Mouse (Mus musculus): ENCODE data around the gene Nkd2. TPM values are rescaled to one million over a fixed set of nuclear protein-coding genes. Genes with fewer than 3 reads are reported as not detected.
A peak's percentile ranks its signal among the peaks of the same experiment; 100 is the strongest.

Nkd2 gene
- polyA plus RNA-seq, 1 experiment from 2014 or later, result 8.9 TPM

DNA sequence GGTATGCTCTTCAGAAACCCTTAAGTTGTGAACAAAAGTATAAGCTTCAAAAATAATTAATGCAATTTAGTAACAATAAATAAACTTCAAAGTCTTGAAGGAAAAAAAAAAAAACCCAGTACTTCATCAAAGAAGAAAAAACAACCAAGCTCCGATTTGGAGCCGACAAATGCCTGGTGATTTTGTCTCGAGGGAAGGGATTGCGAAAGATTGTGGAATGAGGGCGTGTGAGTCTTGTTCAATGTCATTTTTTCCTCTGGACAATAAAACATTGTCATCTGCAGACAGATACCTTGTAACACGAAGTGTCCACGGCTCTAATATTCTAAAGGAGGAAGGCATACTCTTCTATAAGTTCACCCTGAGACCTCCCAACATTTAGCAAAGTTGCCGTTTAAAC is 33.9 kb upstream of the Nkd2 start:
- peak; percentile 47 for DNase-seq (ENCODE audit: low spot score)
- no peak for TF ChIP-seq CTCF (IDR thresholded peaks at IDR 0.05; ENCODE audit: low read depth)

DNA sequence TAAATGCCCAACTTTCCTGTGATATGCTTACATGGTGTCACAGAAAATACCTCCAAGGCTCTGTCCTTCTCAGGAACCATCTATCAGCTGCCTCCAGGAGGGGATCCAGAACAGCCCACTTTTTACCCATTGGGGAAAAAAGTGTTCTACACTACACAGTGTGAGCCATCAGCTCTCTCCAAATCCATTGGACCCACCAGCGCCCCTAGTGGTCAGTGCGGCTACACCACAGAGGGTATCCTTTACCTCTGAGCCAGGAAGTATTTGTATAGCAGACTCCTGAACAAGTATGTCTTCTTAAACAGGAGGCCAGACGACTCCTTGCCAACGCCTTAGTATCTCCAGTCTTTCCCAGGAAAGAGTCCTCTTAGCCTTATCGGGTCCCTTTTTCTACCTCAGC is 32.4 kb upstream of the Nkd2 start:
- H3K4me2 ChIP-seq (ENCODE audit: low read length), result no peak overlapping the region
- peak; percentile 25; the same call in 1 of the 2 replicates for TF ChIP-seq CTCF (IDR thresholded peaks at IDR 0.05; ENCODE audit: low read depth)
- WGBS, result 88% methylated on average over 5 of the region's 5 CpGs
- H3K9ac ChIP-seq (ENCODE audit: low read depth, low read length), result no peak overlapping the region
- H3K36me3 ChIP-seq (ENCODE audit: insufficient read depth, low read length), result no peaks in the 10 kb centered on the region
- H3K4me3 ChIP-seq (replicated peaks; ENCODE audit: low read depth, low read length), result no peak overlapping the region
- no peak for DNase-seq (ENCODE audit: low spot score)
- no peaks in the 10 kb centered on the region for H3K4me1 ChIP-seq (replicated peaks; ENCODE audit: insufficient read depth, low read length)
- no peaks in the 10 kb centered on the region for H3K27me3 ChIP-seq (ENCODE audit: insufficient read depth, low read length)
- H3K27ac ChIP-seq, result no peak overlapping the region
- no peak for ATAC-seq (replicated peaks; ENCODE audit: low FRiP score, low read depth)
- no peaks in the 10 kb centered on the region for H3K9me3 ChIP-seq (replicated peaks; ENCODE audit: low read length)

More for the DNA sequence above, 33.9 kb upstream of the Nkd2 start:
- ATAC-seq (replicated peaks; ENCODE audit: low FRiP score, low read depth), result no peak
- no peaks in the 10 kb centered on the region for H3K9me3 ChIP-seq (replicated peaks; ENCODE audit: low read length)
- no peaks in the 10 kb centered on the region for H3K36me3 ChIP-seq (ENCODE audit: insufficient read depth, low read length)
- H3K27me3 ChIP-seq (ENCODE audit: insufficient read depth, low read length), result no peaks in the 10 kb centered on the region
- no peak overlapping the region for H3K4me2 ChIP-seq (ENCODE audit: low read length)
- H3K9ac ChIP-seq (ENCODE audit: low read depth, low read length), result no peak overlapping the region
- no peak overlapping the region for H3K27ac ChIP-seq
- H3K4me1 ChIP-seq (replicated peaks; ENCODE audit: insufficient read depth, low read length), result no peaks in the 10 kb centered on the region
- WGBS, result 65% methylated on average over 8 of the region's 8 CpGs
- no peak overlapping the region for H3K4me3 ChIP-seq (replicated peaks; ENCODE audit: low read depth, low read length)

DNA sequence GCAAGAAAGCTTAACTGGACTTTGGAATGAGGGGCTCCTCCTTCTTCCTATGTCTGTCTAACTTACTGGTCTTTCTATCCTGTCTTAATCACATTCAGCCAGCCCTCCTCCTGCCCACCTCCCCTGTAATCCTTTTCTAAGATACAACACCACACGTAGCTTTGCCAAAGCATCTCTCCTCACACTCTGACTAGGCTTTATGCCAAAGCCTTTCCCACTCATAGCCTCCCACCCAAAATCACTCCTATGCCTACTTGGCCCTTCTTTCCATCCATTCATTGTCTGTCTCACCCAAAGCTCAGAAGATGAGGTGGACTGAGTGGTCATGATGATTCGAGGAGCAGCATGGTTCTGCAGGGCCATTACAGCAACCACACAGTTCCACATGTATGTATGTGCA is 24.7 kb upstream of the Nkd2 start:
- TF ChIP-seq CTCF (IDR thresholded peaks at IDR 0.05; ENCODE audit: low read depth), result no peak
- WGBS, result 76% methylated on average over 2 of the region's 2 CpGs
- no peak for ATAC-seq (replicated peaks; ENCODE audit: low FRiP score, low read depth)

DNA sequence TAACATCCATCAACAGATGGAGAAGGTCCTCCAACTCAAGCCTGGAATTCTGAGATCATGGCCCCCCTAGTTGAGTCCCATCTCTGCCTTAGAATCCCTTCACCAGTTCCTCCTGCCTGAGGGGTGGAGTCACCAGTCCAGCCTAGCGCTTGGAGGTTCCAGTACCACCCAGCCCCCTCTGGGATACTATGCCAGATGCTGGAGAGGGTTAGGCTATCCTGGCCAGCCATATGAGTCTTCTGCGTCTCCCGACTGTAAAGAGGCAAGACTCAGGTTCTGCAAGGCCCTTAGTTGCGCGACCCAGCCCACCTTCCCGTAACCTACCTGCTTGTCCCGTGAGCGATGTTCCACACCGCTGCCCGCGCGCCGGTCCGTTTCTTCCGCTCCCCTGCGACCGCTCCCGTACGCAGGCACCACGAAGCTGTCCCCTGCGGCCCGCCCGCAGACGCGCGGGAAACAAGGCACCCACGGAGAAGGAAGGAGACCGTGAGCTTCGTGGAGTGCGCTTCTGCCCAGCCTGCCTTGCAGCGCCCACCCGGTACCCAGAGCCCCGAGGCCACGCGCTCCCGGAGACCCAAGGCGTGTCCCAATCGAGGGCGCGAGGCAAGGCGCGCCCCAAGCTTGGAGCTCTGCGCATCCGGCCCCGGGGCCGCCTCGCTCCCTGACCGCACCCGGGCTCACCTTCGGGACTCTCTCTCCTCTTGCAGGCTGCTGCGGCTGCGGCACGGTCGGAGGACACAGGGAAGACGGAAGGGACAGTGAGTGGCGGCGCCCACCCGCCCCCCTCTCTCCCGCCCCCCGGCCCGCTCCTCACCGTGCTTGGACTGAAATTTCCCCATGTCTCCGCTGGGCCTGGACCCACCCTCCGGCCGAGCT is 604 bp downstream of the Nkd2 start:
- Histone ChIP-seq H3K27ac (no peak overlapping the region), H3K36me3 (ENCODE audit: insufficient read depth, low read length) (no peaks in the 10 kb centered on the region), H3K4me1 (replicated peaks; ENCODE audit: insufficient read depth, low read length) (0 out of 2 replicates have a peak, but pooled peaks cover 5% of the 10 kb centered on the region), H3K4me3 (replicated peaks; ENCODE audit: low read depth, low read length) (peak overlapping the region; percentile 61), H3K9me3 (replicated peaks; ENCODE audit: low read length) (no peaks in the 10 kb centered on the region), H3K4me2 (ENCODE audit: low read length) (peak overlapping the region; percentile 85), H3K9ac (ENCODE audit: low read depth, low read length) (peak overlapping the region; percentile 60), H3K27me3 (ENCODE audit: insufficient read depth, low read length) (no peaks in the 10 kb centered on the region)
- ATAC-seq (replicated peaks; ENCODE audit: low FRiP score, low read depth) (peak; percentile 61), DNase-seq (ENCODE audit: low spot score) (peak; percentile 33)
- no peak for TF ChIP-seq CTCF (IDR thresholded peaks at IDR 0.05; ENCODE audit: low read depth)
- 1% methylated on average over 63 of the region's 65 CpGs for WGBS

More for the DNA sequence above, 24.7 kb upstream of the Nkd2 start:
- Histone ChIP-seq H3K4me3 (replicated peaks; ENCODE audit: low read depth, low read length) (no peak overlapping the region), H3K36me3 (ENCODE audit: insufficient read depth, low read length) (no peaks in the 10 kb centered on the region), H3K9me3 (replicated peaks; ENCODE audit: low read length) (no peaks in the 10 kb centered on the region), H3K27ac (no peak overlapping the region), H3K9ac (ENCODE audit: low read depth, low read length) (no peak overlapping the region), H3K4me1 (replicated peaks; ENCODE audit: insufficient read depth, low read length) (no peaks in the 10 kb centered on the region), H3K27me3 (ENCODE audit: insufficient read depth, low read length) (no peaks in the 10 kb centered on the region), H3K4me2 (ENCODE audit: low read length) (no peak overlapping the region)
- DNase-seq (ENCODE audit: low spot score), result no peak

GRCm38 (mm10) chr13:73842696-73843095 is 4.7 kb downstream of the Nkd2 start:
- H3K9me3 ChIP-seq (replicated peaks; ENCODE audit: low read length), result no peaks in the 10 kb centered on the region
- H3K27ac ChIP-seq, result no peak overlapping the region
- 0 out of 2 replicates have a peak, but pooled peaks cover 5% of the 10 kb centered on the region for H3K4me1 ChIP-seq (replicated peaks; ENCODE audit: insufficient read depth, low read length)
- H3K27me3 ChIP-seq (ENCODE audit: insufficient read depth, low read length), result no peaks in the 10 kb centered on the region
- ATAC-seq (replicated peaks; ENCODE audit: low FRiP score, low read depth) (no peak), DNase-seq (ENCODE audit: low spot score) (no peak)
- H3K9ac ChIP-seq (ENCODE audit: low read depth, low read length), result no peak overlapping the region
- no peaks in the 10 kb centered on the region for H3K36me3 ChIP-seq (ENCODE audit: insufficient read depth, low read length)
- no peak overlapping the region for H3K4me3 ChIP-seq (replicated peaks; ENCODE audit: low read depth, low read length)
- no peak for TF ChIP-seq CTCF (IDR thresholded peaks at IDR 0.05; ENCODE audit: low read depth)
- H3K4me2 ChIP-seq (ENCODE audit: low read length), result no peak overlapping the region

- no peak overlapping the region for H3K4me2 ChIP-seq (ENCODE audit: low read length)
- H3K27me3 ChIP-seq (ENCODE audit: insufficient read depth, low read length), result no peaks in the 10 kb centered on the region
- no peaks in the 10 kb centered on the region for H3K9me3 ChIP-seq (replicated peaks; ENCODE audit: low read length)
- H3K4me3 ChIP-seq (replicated peaks; ENCODE audit: low read depth, low read length), result no peak overlapping the region
- TF ChIP-seq CTCF (IDR thresholded peaks at IDR 0.05; ENCODE audit: low read depth), result no peak
- no peak overlapping the region for H3K27ac ChIP-seq
- H3K36me3 ChIP-seq (ENCODE audit: insufficient read depth, low read length), result no peaks in the 10 kb centered on the region
- DNase-seq (ENCODE audit: low spot score) (no peak), ATAC-seq (replicated peaks; ENCODE audit: low FRiP score, low read depth) (no peak)
- WGBS, result 82% methylated on average over 4 of the region's 4 CpGs
- H3K9ac ChIP-seq (ENCODE audit: low read depth, low read length), result no peak overlapping the region
- H3K4me1 ChIP-seq (replicated peaks; ENCODE audit: insufficient read depth, low read length), result no peaks in the 10 kb centered on the region
Measured at GRCm38 (mm10) chr13:73839740-73840139, 7.7 kb downstream of the Nkd2 start.

Data from kidney, postnatal 0 days (tissue).